Mouse (Mus musculus): ENCODE data around the gene Pex1. TPM values are rescaled to one million over a fixed set of nuclear protein-coding genes. Genes with fewer than 3 reads are reported as not detected.
A peak's percentile ranks its signal among the peaks of the same experiment; 100 is the strongest.
"Not testable (repeated sequence)": the region's sequence is repeated elsewhere in the genome, so short reads cannot be mapped to it uniquely, and the experiment has no call there.

Pex1 gene
- total RNA-seq, 2 experiments from 2014 or later: 5.6 to 7.4 TPM

GRCm38 (mm10) chr5:3633951-3634350 lies 38.1 kb downstream of the Pex1 start:
- no peak for DNase-seq
- intact Hi-C loops (cut with DNase I; ENCODE audit: low total_unique reads): no loop called here

- intact Hi-C loops (cut with DNase I; ENCODE audit: low total_unique reads): no loop called here
- no peak for DNase-seq
Measured at GRCm38 (mm10) chr5:3635286-3635685, 39.4 kb downstream of the Pex1 start.

GRCm38 (mm10) chr5:3644621-3645020 lies 48.8 kb downstream of the Pex1 start:
- DNase-seq: no peak
- intact Hi-C loops (cut with DNase I; ENCODE audit: low total_unique reads): loop anchor here (10.0 kb wide), 1 partner anchor 170 kb away; no protein-coding TSS in a partner anchor

GRCm38 (mm10) chr5:3645326-3645725 lies 49.5 kb downstream of the Pex1 start:
- intact Hi-C loops (cut with DNase I; ENCODE audit: low total_unique reads): loop anchor here (10.0 kb wide), 1 partner anchor 169 kb away; no protein-coding TSS in a partner anchor
- DNase-seq: no peak

- intact Hi-C loops (cut with DNase I; ENCODE audit: low total_unique reads): loop anchor here (10.0 kb wide), 1 partner anchor 168 kb away; no protein-coding TSS in a partner anchor
- no peak for DNase-seq
Measured at GRCm38 (mm10) chr5:3646539-3646938, 50.7 kb downstream of the Pex1 start.

GRCm38 (mm10) chr5:3646991-3647707 lies 51.3 kb downstream of the Pex1 start:
- DNase-seq: peak; percentile 41
- intact Hi-C loops (cut with DNase I; ENCODE audit: low total_unique reads): loop anchor here (10.0 kb wide), 1 partner anchor 168 kb away; no protein-coding TSS in a partner anchor

GRCm38 (mm10) chr5:3647708-3648121 lies 51.8 kb downstream of the Pex1 start:
- DNase-seq: peak; percentile 91
- intact Hi-C loops (cut with DNase I; ENCODE audit: low total_unique reads): loop anchor here (10.0 kb wide), 1 partner anchor 167 kb away; no protein-coding TSS in a partner anchor

GRCm38 (mm10) chr5:3648206-3648848 lies 52.5 kb downstream of the Pex1 start:
- DNase-seq: no peak
- intact Hi-C loops (cut with DNase I; ENCODE audit: low total_unique reads): loop anchor here (10.0 kb wide), 1 partner anchor 166 kb away; no protein-coding TSS in a partner anchor

- intact Hi-C loops (cut with DNase I; ENCODE audit: low total_unique reads): loop anchor here (10.0 kb wide), 1 partner anchor 166 kb away; no protein-coding TSS in a partner anchor
- DNase-seq: no peak
Measured at GRCm38 (mm10) chr5:3648849-3649210, 53.0 kb downstream of the Pex1 start.

GRCm38 (mm10) chr5:3650881-3651280 lies 55.0 kb downstream of the Pex1 start, which contains the start of gene Tmbim7:
Gene Tmbim7, plus strand, starts transcription at chr5:3651181.
- no peak for DNase-seq
- intact Hi-C loops (cut with DNase I; ENCODE audit: low total_unique reads): no loop called here

- DNase-seq: no peak
- intact Hi-C loops (cut with DNase I; ENCODE audit: low total_unique reads): no loop called here
Measured at GRCm38 (mm10) chr5:3651621-3652020, 55.8 kb downstream of the Pex1 start.

- intact Hi-C loops (cut with DNase I; ENCODE audit: low total_unique reads); DNase-seq: not testable (repeated sequence)
Measured at GRCm38 (mm10) chr5:3652903-3653575, 57.2 kb downstream of the Pex1 start.

- DNase-seq: no peak
- intact Hi-C loops (cut with DNase I; ENCODE audit: low total_unique reads): no loop called here
Measured at GRCm38 (mm10) chr5:3653801-3654200, 57.9 kb downstream of the Pex1 start.

- no peak for DNase-seq
- intact Hi-C loops (cut with DNase I; ENCODE audit: low total_unique reads): no loop called here
Measured at GRCm38 (mm10) chr5:3657085-3657484, 61.2 kb downstream of the Pex1 start, which contains the start of gene Gatad1. Gene Gatad1, minus strand, starts transcription at chr5:3657185.

- intact Hi-C loops (cut with DNase I; ENCODE audit: low total_unique reads): no loop called here
Measured at GRCm38 (mm10) chr5:3665225-3665624, 69.4 kb downstream of the Pex1 start.

GRCm38 (mm10) chr5:3666585-3666984 lies 70.7 kb downstream of the Pex1 start:
- intact Hi-C loops (cut with DNase I; ENCODE audit: low total_unique reads): no loop called here
- DNase-seq: no peak

More at GRCm38 (mm10) chr5:3665225-3665624, 69.4 kb downstream of the Pex1 start:
- no peak for DNase-seq

GRCm38 (mm10) chr5:3669938-3670554 lies 74.2 kb downstream of the Pex1 start:
- intact Hi-C loops (cut with DNase I; ENCODE audit: low total_unique reads): no loop called here

More at GRCm38 (mm10) chr5:3669938-3670554, 74.2 kb downstream of the Pex1 start:
- no peak for DNase-seq

Measured in gastrocnemius, postnatal 14 days (tissue).